Mouse (Mus musculus) bone marrow macrophage, adult 2 months (primary cell): ENCODE results near the gene Olfr1389.

Source experiments
- CTCF ChIP-seq: IDR thresholded peaks from 2 replicates; pipeline ENCODE4 v1.5.1; 2012; ENCODE audit warnings: low read depth, mild to moderate bottlenecking, low read length, moderate library complexity
- POLR2A ChIP-seq: IDR thresholded peaks from 2 replicates; pipeline ENCODE4 v1.6.1; 2012; ENCODE audit warnings: mild to moderate bottlenecking, low read depth, low read length, borderline replicate concordance

DNA sequence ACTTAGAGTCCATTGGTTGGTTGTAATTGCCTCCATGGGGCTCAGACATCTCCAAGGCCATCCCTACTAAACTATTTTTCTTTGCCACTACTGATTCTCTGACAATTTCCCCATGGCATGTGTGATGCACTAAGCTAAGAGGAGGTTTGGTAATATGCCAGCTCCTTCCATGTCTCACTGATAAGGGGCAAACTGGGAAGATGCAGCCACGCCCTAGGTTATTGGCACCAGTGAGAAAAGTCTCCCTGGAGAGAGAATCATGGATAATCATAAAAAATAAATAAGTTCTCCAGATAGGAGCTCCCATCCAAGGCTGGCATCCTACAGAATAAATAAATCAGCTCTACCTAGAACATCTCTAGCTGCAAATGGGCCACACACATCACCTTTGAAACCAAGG lies 32.2 kb downstream of the Olfr1389 start, which contains the start of gene Olfr1387:
- TF ChIP-seq CTCF (no peak), POLR2A (no peak)
